Mouse (Mus musculus) heart, embryonic 13.5 days (tissue): ENCODE data around the gene Slc23a2. TPM values are rescaled to one million over a fixed set of nuclear protein-coding genes. Genes with fewer than 3 reads are reported as not detected.

Experiments
- polyA plus RNA-seq: library from polyadenylated mRNA; unstranded; fragments of >200 nt; fragmentation: Nextera tagmentation; extraction: Ambion mirVana; gene quantifications from 2 replicates; pipeline ENCODE4 v1.2.1, GENCODE M21; 2015

Slc23a2 gene
- polyA plus RNA-seq, 1 experiment from 2014 or later: 9.2 TPM

Other genes starting within 250 kb of the Slc23a2 start
- 82.0 and 91.8 TPM in 2 replicates for gene Prnp, start 235.2 kb downstream of the Slc23a2 start, polyA plus RNA-seq
- gene Prn, start 235.2 kb downstream of the Slc23a2 start, polyA plus RNA-seq: not detected in 2 replicates
- 18.4 and 19.0 TPM in 2 replicates for gene Prnd, start 194.2 kb downstream of the Slc23a2 start, polyA plus RNA-seq
- 5.5 and 5.8 TPM in 2 replicates for gene Rassf2, start 114.8 kb downstream of the Slc23a2 start, polyA plus RNA-seq
- 35.5 and 40.8 TPM in 2 replicates for gene Tmem230, start 102.7 kb upstream of the Slc23a2 start, polyA plus RNA-seq
- gene Pcna, start 108.2 kb upstream of the Slc23a2 start, polyA plus RNA-seq: 167 and 180 TPM in 2 replicates
- gene Cds2, start 118.0 kb upstream of the Slc23a2 start, polyA plus RNA-seq: 14.9 and 15.4 TPM in 2 replicates
- 0.52 and 1.1 TPM in 2 replicates for gene Prokr2, start 240.3 kb upstream of the Slc23a2 start, polyA plus RNA-seq